Mouse (Mus musculus): Measurements from ENCODE around the gene Adgrf2. TPM values are rescaled to one million over a fixed set of nuclear protein-coding genes. Genes with fewer than 3 reads are reported as not detected.

Adgrf2 gene
- 0.05 and 0.10 TPM in 2 replicates for polyA plus RNA-seq (2012; rRNA removed)

GRCm38 (mm10) chr17:42741801-42742217 is at the start of gene Adgrf2:
Gene Adgrf2, minus strand, starts transcription at chr17:42742179.
- no peak for TF ChIP-seq CTCF (IDR thresholded peaks at IDR 0.05; ENCODE audit: control insufficient read depth, insufficient read depth, insufficient replicate concordance, low read depth, low read length)
- no peak for TF ChIP-seq POLR2A (IDR thresholded peaks at IDR 0.05; ENCODE audit: control insufficient read depth, low read depth, low read length)

GRCm38 (mm10) chr17:42790787-42791186 is 48.8 kb upstream of the Adgrf2 start:
- H3K4me3 ChIP-seq (ENCODE audit: control insufficient read depth, low read depth, low read length), result no peak overlapping the region
- no peaks in the 10 kb centered on the region for H3K36me3 ChIP-seq (ENCODE audit: control insufficient read depth, insufficient read depth, low read length)
- H3K4me1 ChIP-seq (ENCODE audit: control insufficient read depth, insufficient read depth, low read length), result no peaks in the 10 kb centered on the region
- H3K27ac ChIP-seq (ENCODE audit: control insufficient read depth, insufficient read depth, low read depth, low read length), result no peak overlapping the region
- TF ChIP-seq CTCF (IDR thresholded peaks at IDR 0.05; ENCODE audit: control insufficient read depth, insufficient read depth, insufficient replicate concordance, low read depth, low read length) (no peak), POLR2A (IDR thresholded peaks at IDR 0.05; ENCODE audit: control insufficient read depth, low read depth, low read length) (no peak)
- H3K27me3 ChIP-seq (ENCODE audit: control insufficient read depth, insufficient read depth, low read length), result no peaks in the 10 kb centered on the region

More at GRCm38 (mm10) chr17:42741801-42742217, at the start of gene Adgrf2:
- peak within 1 kb of the TSS; percentile 10 for H3K27ac ChIP-seq (ENCODE audit: control insufficient read depth, insufficient read depth, low read depth, low read length)
- H3K4me3 ChIP-seq (ENCODE audit: control insufficient read depth, low read depth, low read length), result no peak within 1 kb of the TSS
- no peaks in the 10 kb centered on the region for H3K4me1 ChIP-seq (ENCODE audit: control insufficient read depth, insufficient read depth, low read length)
- no peaks in the 10 kb centered on the region for H3K36me3 ChIP-seq (ENCODE audit: control insufficient read depth, insufficient read depth, low read length)
- no peaks in the 10 kb centered on the region for H3K27me3 ChIP-seq (ENCODE audit: control insufficient read depth, insufficient read depth, low read length)

- Histone ChIP-seq H3K4me3 (ENCODE audit: control insufficient read depth, low read depth, low read length) (no peak overlapping the region), H3K27me3 (ENCODE audit: control insufficient read depth, insufficient read depth, low read length) (no peaks in the 10 kb centered on the region), H3K4me1 (ENCODE audit: control insufficient read depth, insufficient read depth, low read length) (no peaks in the 10 kb centered on the region), H3K27ac (ENCODE audit: control insufficient read depth, insufficient read depth, low read depth, low read length) (no peak overlapping the region), H3K36me3 (ENCODE audit: control insufficient read depth, insufficient read depth, low read length) (no peaks in the 10 kb centered on the region)
- TF ChIP-seq CTCF (IDR thresholded peaks at IDR 0.05; ENCODE audit: control insufficient read depth, insufficient read depth, insufficient replicate concordance, low read depth, low read length) (no peak), POLR2A (IDR thresholded peaks at IDR 0.05; ENCODE audit: control insufficient read depth, low read depth, low read length) (no peak)
These were observed 47.7 kb upstream of the Adgrf2 start for GRCm38 (mm10) chr17:42789723-42790122.

GRCm38 (mm10) chr17:42788686-42789453 is 46.9 kb upstream of the Adgrf2 start:
- H3K36me3 ChIP-seq (ENCODE audit: control insufficient read depth, insufficient read depth, low read length), result no peaks in the 10 kb centered on the region
- no peaks in the 10 kb centered on the region for H3K4me1 ChIP-seq (ENCODE audit: control insufficient read depth, insufficient read depth, low read length)
- H3K27me3 ChIP-seq (ENCODE audit: control insufficient read depth, insufficient read depth, low read length), result no peaks in the 10 kb centered on the region
- no peak for TF ChIP-seq CTCF (IDR thresholded peaks at IDR 0.05; ENCODE audit: control insufficient read depth, insufficient read depth, insufficient replicate concordance, low read depth, low read length)
- TF ChIP-seq POLR2A (IDR thresholded peaks at IDR 0.05; ENCODE audit: control insufficient read depth, low read depth, low read length), result no peak
- H3K4me3 ChIP-seq (ENCODE audit: control insufficient read depth, low read depth, low read length), result no peak overlapping the region
- no peak overlapping the region for H3K27ac ChIP-seq (ENCODE audit: control insufficient read depth, insufficient read depth, low read depth, low read length)

DNA sequence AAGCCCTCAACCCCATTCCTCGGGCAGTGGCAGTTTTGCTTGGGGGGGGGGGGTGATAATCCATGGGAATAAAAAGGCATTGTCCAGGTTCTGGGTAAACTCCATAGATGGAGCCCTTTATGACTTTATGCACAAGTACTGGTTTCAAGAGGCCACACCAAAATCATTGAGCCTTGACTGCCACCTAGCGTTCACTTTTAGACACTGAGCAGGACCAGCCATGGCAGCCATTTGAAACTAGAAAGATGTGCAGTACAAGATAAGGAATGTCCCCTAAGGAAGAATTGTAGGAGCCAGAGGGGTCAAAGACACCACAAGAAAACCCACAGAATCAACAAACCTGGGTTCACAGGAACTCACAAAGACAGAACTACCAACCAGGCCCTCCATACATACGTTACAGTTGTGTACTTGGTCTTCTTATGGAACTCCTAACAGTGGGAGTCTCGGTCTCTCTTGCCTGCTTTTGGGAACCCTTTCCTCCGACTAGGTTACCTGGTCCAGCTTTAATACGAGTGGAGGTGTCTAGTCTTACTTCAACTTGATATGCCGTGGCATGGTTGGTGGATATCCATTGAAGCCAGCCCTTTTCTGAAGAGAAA is 40.3 kb upstream of the Adgrf2 start:
- TF ChIP-seq CTCF (IDR thresholded peaks at IDR 0.05; ENCODE audit: control insufficient read depth, insufficient read depth, insufficient replicate concordance, low read depth, low read length), result peak; percentile 37; the same call in 1 of the 2 replicates
- no peak for TF ChIP-seq POLR2A (IDR thresholded peaks at IDR 0.05; ENCODE audit: control insufficient read depth, low read depth, low read length)
- Histone ChIP-seq H3K27me3 (ENCODE audit: control insufficient read depth, insufficient read depth, low read length) (no peaks in the 10 kb centered on the region), H3K36me3 (ENCODE audit: control insufficient read depth, insufficient read depth, low read length) (no peaks in the 10 kb centered on the region), H3K4me1 (ENCODE audit: control insufficient read depth, insufficient read depth, low read length) (no peaks in the 10 kb centered on the region), H3K4me3 (ENCODE audit: control insufficient read depth, low read depth, low read length) (no peak overlapping the region), H3K27ac (ENCODE audit: control insufficient read depth, insufficient read depth, low read depth, low read length) (no peak overlapping the region)

GRCm38 (mm10) chr17:42753791-42754190 is 11.8 kb upstream of the Adgrf2 start:
- no peaks in the 10 kb centered on the region for H3K4me1 ChIP-seq (ENCODE audit: control insufficient read depth, insufficient read depth, low read length)
- H3K36me3 ChIP-seq (ENCODE audit: control insufficient read depth, insufficient read depth, low read length), result no peaks in the 10 kb centered on the region
- no peak for TF ChIP-seq POLR2A (IDR thresholded peaks at IDR 0.05; ENCODE audit: control insufficient read depth, low read depth, low read length)
- TF ChIP-seq CTCF (IDR thresholded peaks at IDR 0.05; ENCODE audit: control insufficient read depth, insufficient read depth, insufficient replicate concordance, low read depth, low read length), result no peak
- no peak overlapping the region for H3K4me3 ChIP-seq (ENCODE audit: control insufficient read depth, low read depth, low read length)
- H3K27ac ChIP-seq (ENCODE audit: control insufficient read depth, insufficient read depth, low read depth, low read length), result no peak overlapping the region
- H3K27me3 ChIP-seq (ENCODE audit: control insufficient read depth, insufficient read depth, low read length), result no peaks in the 10 kb centered on the region

DNA sequence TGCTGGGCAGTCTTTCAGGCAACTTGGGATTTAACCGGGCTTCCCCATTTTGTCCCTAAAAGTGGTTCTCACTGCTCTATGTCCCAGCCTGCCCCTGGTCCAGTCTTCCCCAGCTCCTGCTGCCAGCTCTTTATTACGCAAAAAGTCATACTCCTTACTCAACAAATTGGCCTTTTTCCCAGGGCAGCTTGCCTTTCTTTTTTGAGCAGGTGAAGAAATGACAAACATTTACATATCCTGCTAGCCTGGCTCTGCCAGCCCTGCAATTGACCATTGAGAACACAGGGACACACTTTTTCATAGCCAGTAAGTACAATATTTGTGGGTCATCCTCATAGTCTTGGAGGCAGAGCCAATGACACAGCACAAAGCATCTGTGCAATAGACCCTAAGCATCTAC is 10.2 kb upstream of the Adgrf2 start:
- no peaks in the 10 kb centered on the region for H3K27me3 ChIP-seq (ENCODE audit: control insufficient read depth, insufficient read depth, low read length)
- H3K4me3 ChIP-seq (ENCODE audit: control insufficient read depth, low read depth, low read length), result no peak overlapping the region
- TF ChIP-seq CTCF (IDR thresholded peaks at IDR 0.05; ENCODE audit: control insufficient read depth, insufficient read depth, insufficient replicate concordance, low read depth, low read length) (no peak), POLR2A (IDR thresholded peaks at IDR 0.05; ENCODE audit: control insufficient read depth, low read depth, low read length) (no peak)
- no peaks in the 10 kb centered on the region for H3K36me3 ChIP-seq (ENCODE audit: control insufficient read depth, insufficient read depth, low read length)
- H3K27ac ChIP-seq (ENCODE audit: control insufficient read depth, insufficient read depth, low read depth, low read length), result no peak overlapping the region
- no peaks in the 10 kb centered on the region for H3K4me1 ChIP-seq (ENCODE audit: control insufficient read depth, insufficient read depth, low read length)

All from testis, adult 2 months (tissue).